ENCODE assay signal across 9 mouse cellular contexts in the genomic region with DNA sequence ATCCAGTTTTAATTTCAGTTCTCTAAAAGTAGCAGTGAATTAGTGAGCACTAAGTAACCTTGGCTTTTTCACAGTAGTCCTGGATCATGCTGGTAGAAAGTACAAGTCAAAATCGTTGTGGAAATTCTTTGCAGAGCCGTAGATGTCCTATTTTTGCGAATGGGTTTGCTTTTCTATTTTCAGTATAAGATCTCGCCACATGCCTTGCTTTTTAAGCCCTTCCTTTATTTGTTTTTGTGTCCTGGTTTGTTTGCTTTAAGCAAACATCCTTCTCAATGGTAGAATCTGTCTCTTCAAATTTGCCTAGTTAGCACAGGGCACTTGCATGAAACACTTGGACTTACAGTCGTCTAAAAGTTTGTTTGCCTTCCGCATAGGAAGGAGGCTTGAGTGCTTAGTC. TPM values are rescaled to one million over a fixed set of nuclear protein-coding genes. Genes with fewer than 3 reads are reported as not detected.
DNase-seq lines count a peak whose midpoint lies in the region; ATAC-seq and TF ChIP-seq lines count a peak whose summit lies in the region.
"Had no signal": no experiment of that assay in that cellular context is flagged by ENCODE, and none has a peak within 500 bp of the region (broad histone marks: within the 10 kb centered on the region; RNA-seq: fewer than 3 reads in every experiment).

No protein-coding gene starts in this region.

- H3K4me3 ChIP-seq in lung, embryonic 14.5 days (ENCODE audit: low read depth, low read length), result peak overlapping the region; percentile 72
- H3K4me3 ChIP-seq in forebrain, embryonic 14.5 days (ENCODE audit: low read depth, low read length), result peak overlapping the region; percentile 83; the same call in 1 of the 2 replicates
- peak overlapping the region; percentile 89 for H3K4me3 ChIP-seq in liver, embryonic 13.5 days (replicated peaks)
- peak overlapping the region; percentile 8; the same call in 1 of the 2 replicates for H3K4me3 ChIP-seq in stomach, embryonic 16.5 days (replicated peaks; ENCODE audit: low read length)

- H3K36me3 ChIP-seq in lung, embryonic 14.5 days (ENCODE audit: insufficient read depth), result peaks cover 9% of the 10 kb centered on the region
- H3K36me3 ChIP-seq in forebrain, embryonic 14.5 days (ENCODE audit: control insufficient read depth, insufficient read depth, low read length), result no peaks in the 10 kb centered on the region
- H3K36me3 ChIP-seq in liver, embryonic 13.5 days, result peaks cover 25% of the 10 kb centered on the region
- H3K36me3 ChIP-seq in stomach, embryonic 16.5 days (ENCODE audit: control insufficient read depth, insufficient read depth, low read length), result no peaks in the 10 kb centered on the region

- no peak overlapping the region for H3K27ac ChIP-seq in lung, embryonic 14.5 days (ENCODE audit: low read depth)
- H3K27ac ChIP-seq in forebrain, embryonic 14.5 days (ENCODE audit: low read depth, low read length), result no peak overlapping the region
- peak overlapping the region; percentile 4 for H3K27ac ChIP-seq in liver, embryonic 13.5 days
- H3K27ac ChIP-seq in stomach, embryonic 16.5 days (ENCODE audit: low read length), result 0 out of 2 replicates have a peak overlapping the region, but pooled peaks have one; percentile 21

- no peaks in the 10 kb centered on the region for H3K27me3 ChIP-seq in lung, embryonic 14.5 days (ENCODE audit: insufficient read depth, low read length)
- no peaks in the 10 kb centered on the region for H3K27me3 ChIP-seq in forebrain, embryonic 14.5 days (replicated peaks; ENCODE audit: control insufficient read depth, insufficient read depth, low read length)
- H3K27me3 ChIP-seq in liver, embryonic 13.5 days, result no peaks in the 10 kb centered on the region
- H3K27me3 ChIP-seq in stomach, embryonic 16.5 days (ENCODE audit: control insufficient read depth, insufficient read depth, low read length), result no peaks in the 10 kb centered on the region

- TF ChIP-seq CTCF in lung, embryonic 14.5 days (IDR thresholded peaks at IDR 0.05; ENCODE audit: low read depth), result no peak

- no peaks in the 10 kb centered on the region for H3K9me3 ChIP-seq in lung, embryonic 14.5 days (ENCODE audit: low read depth, low read length)
- no peaks in the 10 kb centered on the region for H3K9me3 ChIP-seq in forebrain, embryonic 14.5 days (replicated peaks; ENCODE audit: control insufficient read depth, low read length)
- no peaks in the 10 kb centered on the region for H3K9me3 ChIP-seq in liver, embryonic 13.5 days (replicated peaks)
- no peaks in the 10 kb centered on the region for H3K9me3 ChIP-seq in stomach, embryonic 16.5 days (replicated peaks; ENCODE audit: control insufficient read depth, low read length)

- peak overlapping the region; percentile 89 for H3K4me2 ChIP-seq in lung, embryonic 14.5 days
- H3K4me2 ChIP-seq in forebrain, embryonic 14.5 days (ENCODE audit: low read length), result peak overlapping the region; percentile 90
- H3K4me2 ChIP-seq in liver, embryonic 13.5 days, result peak overlapping the region; percentile 64
- peak overlapping the region; percentile 41 for H3K4me2 ChIP-seq in stomach, embryonic 16.5 days (ENCODE audit: low read depth, low read length)

- WGBS in lung, embryonic 14.5 days, result 41% methylated on average over 6 of the region's 6 CpGs
- WGBS in forebrain, embryonic 14.5 days, result 68% methylated on average over 6 of the region's 6 CpGs
- WGBS in liver, embryonic 13.5 days (ENCODE audit: insufficient replicate concordance), result 49% methylated on average over 6 of the region's 6 CpGs
- 46% methylated on average over 6 of the region's 6 CpGs for WGBS in stomach, embryonic 16.5 days

- H3K4me1 ChIP-seq in lung, embryonic 14.5 days (ENCODE audit: insufficient read depth), result 0 out of 2 replicates have a peak, but pooled peaks cover 4% of the 10 kb centered on the region
- H3K4me1 ChIP-seq in forebrain, embryonic 14.5 days (ENCODE audit: control insufficient read depth, insufficient read depth, low read length), result peaks cover 23% of the 10 kb centered on the region
- H3K4me1 ChIP-seq in liver, embryonic 13.5 days (replicated peaks), result peaks cover 59% of the 10 kb centered on the region
- peaks cover 22% of the 10 kb centered on the region for H3K4me1 ChIP-seq in stomach, embryonic 16.5 days (ENCODE audit: control insufficient read depth, insufficient read depth, low read length)

- DNase-seq in lung, embryonic 14.5 days, result peak; percentile 14
- no peak for DNase-seq in lung, adult 18-20 months
- no peak for DNase-seq in forebrain, embryonic 14.5 days (ENCODE audit: low spot score)
- DNase-seq in liver, embryonic 13.5 days, result no peak
- DNase-seq in frontal cortex, adult 2 months (ENCODE audit: extremely low spot score in 1 of 2, low spot score in 1 of 2), result no peak
- no peak for DNase-seq in right cerebral cortex, adult 18-20 months

- ATAC-seq in lung, embryonic 14.5 days (ENCODE audit: insufficient read depth), result no peak
- no peak for ATAC-seq in forebrain, embryonic 14.5 days
- ATAC-seq in liver, embryonic 13.5 days (ENCODE audit: low read depth), result no peak
- ATAC-seq in stomach, embryonic 16.5 days (ENCODE audit: insufficient read depth, low FRiP score), result no peak
- ATAC-seq in granulocyte monocyte progenitor cell, adult 5-6 weeks (replicated peaks; ENCODE audit: poor library complexity, severe bottlenecking), result no peak

- peak overlapping the region; percentile 10; the same call in 1 of the 2 replicates for H3K9ac ChIP-seq in lung, embryonic 14.5 days
- peak overlapping the region; percentile 35; the same call in 1 of the 2 replicates for H3K9ac ChIP-seq in forebrain, embryonic 14.5 days (ENCODE audit: low read length)
- peak overlapping the region; percentile 70 for H3K9ac ChIP-seq in liver, embryonic 13.5 days
- H3K9ac ChIP-seq in stomach, embryonic 16.5 days (ENCODE audit: low read length), result no peak overlapping the region

RNA-seq across cellular contexts. Expression of a gene that starts 2.3 kb away (rescaled TPM):
- 81.4 and 82.5 TPM in 2 replicates for polyA plus RNA-seq in lung, embryonic 14.5 days (2014; fragmentation: Nextera tagmentation; extraction: Ambion mirVana)
- 49.4 and 69.1 TPM in 2 replicates for polyA plus RNA-seq in forebrain, embryonic 14.5 days (2014; fragmentation: Nextera tagmentation; extraction: Ambion mirVana)
- polyA plus RNA-seq in liver, embryonic 13.5 days (2015; fragmentation: Nextera tagmentation; extraction: Ambion mirVana), result 28.0 and 32.9 TPM in 2 replicates
- polyA plus RNA-seq in stomach, embryonic 16.5 days (2015; fragmentation: Nextera tagmentation; extraction: Ambion mirVana), result 74.8 and 80.8 TPM in 2 replicates
- polyA plus RNA-seq in frontal cortex, adult 2 months (2012; rRNA removed), result 55.2 and 58.6 TPM in 2 replicates
- total RNA-seq in granulocyte monocyte progenitor cell, adult 5-6 weeks (2014; fragmentation: Nextera tagmentation), result 30.4 and 51.4 TPM in 2 replicates
- total RNA-seq in granulocyte monocyte progenitor cell, adult 5-6 weeks (2017), result 35.9 and 36.1 TPM in 2 replicates

RNA-seq across cellular contexts. Expression of a gene that starts 47.0 kb away (rescaled TPM):
- polyA plus RNA-seq in lung, embryonic 14.5 days (2014; fragmentation: Nextera tagmentation; extraction: Ambion mirVana), result 0.18 and 0.45 TPM in 2 replicates
- polyA plus RNA-seq in forebrain, embryonic 14.5 days (2014; fragmentation: Nextera tagmentation; extraction: Ambion mirVana), result not detected in 2 replicates
- polyA plus RNA-seq in liver, embryonic 13.5 days (2015; fragmentation: Nextera tagmentation; extraction: Ambion mirVana), result 9.2 and 10.9 TPM in 2 replicates
- polyA plus RNA-seq in stomach, embryonic 16.5 days (2015; fragmentation: Nextera tagmentation; extraction: Ambion mirVana), result 0.36 and 0.39 TPM in 2 replicates
- not detected in 2 replicates for polyA plus RNA-seq in frontal cortex, adult 2 months (2012; rRNA removed)
- not detected in 2 replicates for total RNA-seq in granulocyte monocyte progenitor cell, adult 5-6 weeks (2014; fragmentation: Nextera tagmentation)
- not detected in 2 replicates for total RNA-seq in granulocyte monocyte progenitor cell, adult 5-6 weeks (2017)
- total RNA-seq: gastrocnemius, adult 18-20 months had no signal

Comparison
In these comparisons a context has a peak if more than half of its experiments do, and no peak if none do; other contexts are left out.
1. H3K27ac ChIP-seq: peak in liver, embryonic 13.5 days (single experiment) and stomach, embryonic 16.5 days (single experiment); none in lung, embryonic 14.5 days (single experiment) and forebrain, embryonic 14.5 days (single experiment).
2. H3K4me3 ChIP-seq: peak in every context shown above with its lines; median percentile 89 in liver, embryonic 13.5 days; 83 in forebrain, embryonic 14.5 days; 72 in lung, embryonic 14.5 days; 8 in stomach, embryonic 16.5 days.
3. Peak in every context shown above with its lines, with median percentiles within 50 percentile points of each other: H3K4me2 ChIP-seq.